Mouse (Mus musculus): ENCODE measurements around the gene Cd46. TPM values are rescaled to one million over a fixed set of nuclear protein-coding genes. Genes with fewer than 3 reads are reported as not detected.

Gene Cd46
- 2.0 and 3.2 TPM in 2 replicates for total RNA-seq (2021)
- long read RNA-seq, result 0 reads

DNA sequence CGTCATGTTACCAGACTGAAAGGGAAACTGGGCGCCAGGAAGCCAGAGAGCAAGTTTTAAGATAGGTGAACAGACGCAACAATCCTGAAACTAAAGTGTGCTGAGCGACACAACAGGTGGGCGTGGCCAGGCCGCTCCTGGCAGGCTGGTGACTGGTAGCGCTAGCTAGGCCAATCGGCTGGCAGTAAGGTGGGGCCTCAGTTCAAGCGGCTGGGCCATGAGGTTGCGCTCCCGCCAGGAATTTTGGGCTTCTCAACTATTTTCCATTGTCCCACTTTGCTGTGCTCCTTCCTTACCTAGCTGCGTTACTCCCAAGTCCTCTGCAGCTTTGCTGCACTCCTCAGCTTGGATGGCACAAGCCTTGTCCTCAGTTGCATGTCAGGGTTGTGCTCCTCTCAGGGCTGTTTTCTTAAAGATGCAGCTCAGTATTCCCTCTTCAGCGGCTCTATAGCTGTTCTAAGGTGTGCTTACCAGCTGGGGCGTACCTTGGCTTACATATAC, at the start of gene Cd46:
TSS of gene Cd46 (minus strand) at position 30 of the 501 bp plus-strand sequence.
- peak; percentile 78 for DNase-seq

DNA sequence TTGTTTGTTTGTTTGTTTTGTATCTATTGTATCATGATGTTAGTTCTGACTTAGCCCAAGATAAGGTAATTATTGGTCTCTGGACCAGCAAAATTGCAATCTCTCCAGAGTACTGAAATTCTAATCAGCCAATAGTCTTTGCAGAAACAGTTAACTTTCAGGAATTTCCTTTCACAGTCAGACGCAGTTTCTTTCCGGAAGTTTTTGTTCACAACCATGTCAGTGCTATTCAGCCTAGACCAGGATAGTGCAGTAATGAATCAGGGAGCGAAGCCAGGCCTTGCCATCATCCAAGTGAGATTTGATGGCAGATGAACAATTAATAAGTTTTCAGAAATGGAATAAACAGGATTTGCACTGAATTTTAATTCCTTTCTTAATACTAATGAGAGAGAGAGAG, 40.0 kb upstream of the Cd46 start:
- DNase-seq, result no peak

DNA sequence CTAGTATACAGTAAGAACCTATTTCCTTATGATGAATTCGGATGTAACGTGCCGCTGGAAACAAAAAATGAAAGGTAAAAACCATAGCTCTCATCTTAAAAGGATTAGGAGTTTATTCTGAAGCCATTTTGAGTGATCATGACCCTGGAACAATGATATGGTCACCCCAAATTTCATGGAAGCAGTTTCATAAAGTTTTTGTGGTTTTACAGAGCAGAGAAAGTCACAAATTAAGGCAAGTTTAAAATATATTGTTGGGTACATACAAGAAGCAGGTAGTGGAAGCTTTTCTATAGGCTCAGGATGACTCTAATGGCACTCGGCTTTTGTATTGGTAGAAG, 39.6 kb upstream of the Cd46 start:
- no peak for DNase-seq

DNA sequence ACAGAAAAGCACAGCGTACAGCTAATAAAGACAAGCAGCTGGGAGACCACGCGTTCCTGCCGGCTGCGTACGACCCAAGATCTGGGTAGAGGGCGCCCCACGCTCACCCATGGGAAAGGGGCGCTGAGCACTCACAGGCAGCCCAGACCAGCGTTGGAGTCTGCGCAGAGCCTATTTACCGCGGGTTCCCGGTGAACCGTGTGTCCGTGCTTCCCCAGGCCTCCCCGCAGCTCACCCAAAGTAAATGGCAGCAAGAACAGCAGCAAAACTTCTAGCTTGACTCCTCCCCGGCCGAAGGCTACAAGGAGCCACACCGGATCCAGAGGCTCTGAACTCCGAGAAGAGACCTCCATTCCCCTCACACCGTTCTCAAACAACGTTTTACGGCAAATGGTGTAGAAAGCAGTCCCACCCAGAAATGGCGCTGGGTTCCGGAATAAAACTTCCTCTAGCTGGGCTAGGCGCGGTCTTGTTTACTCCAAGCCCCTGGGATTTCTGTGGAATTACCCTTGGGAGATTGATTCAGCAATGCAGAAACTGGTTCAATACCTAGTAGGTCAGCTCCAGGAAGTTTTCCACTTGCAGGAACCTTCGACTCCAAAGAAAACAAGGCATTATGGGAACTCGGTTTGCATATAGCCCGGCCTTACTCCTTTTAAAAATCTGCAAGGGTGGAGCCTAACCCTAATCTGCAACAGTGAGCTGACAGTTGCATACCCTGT, 39.1 kb upstream of the Cd46 start, which contains the start of gene Cr1l:
TSS of gene Cr1l (minus strand) at position 634 of the 722 bp plus-strand sequence.
- DNase-seq, result peak; percentile 88

DNA sequence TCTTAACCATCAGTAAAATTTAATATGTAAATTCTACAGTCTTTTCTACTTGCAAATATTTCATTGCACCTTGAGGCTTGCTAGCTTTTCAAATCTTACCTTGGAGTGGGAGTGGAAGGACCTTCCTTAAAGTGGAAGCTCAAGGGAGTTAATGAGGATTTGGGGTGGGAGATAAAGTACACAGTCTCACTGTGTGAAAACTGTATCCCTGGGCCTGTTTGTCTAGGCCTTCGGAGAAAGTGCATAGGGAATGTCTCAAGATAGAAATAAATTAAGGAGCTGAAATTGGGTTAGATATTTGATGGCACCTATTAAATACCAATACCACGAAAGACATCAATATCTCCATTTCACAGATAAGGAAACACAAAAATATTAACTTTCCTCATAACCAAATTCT, 38.4 kb upstream of the Cd46 start:
- no peak for DNase-seq

DNA sequence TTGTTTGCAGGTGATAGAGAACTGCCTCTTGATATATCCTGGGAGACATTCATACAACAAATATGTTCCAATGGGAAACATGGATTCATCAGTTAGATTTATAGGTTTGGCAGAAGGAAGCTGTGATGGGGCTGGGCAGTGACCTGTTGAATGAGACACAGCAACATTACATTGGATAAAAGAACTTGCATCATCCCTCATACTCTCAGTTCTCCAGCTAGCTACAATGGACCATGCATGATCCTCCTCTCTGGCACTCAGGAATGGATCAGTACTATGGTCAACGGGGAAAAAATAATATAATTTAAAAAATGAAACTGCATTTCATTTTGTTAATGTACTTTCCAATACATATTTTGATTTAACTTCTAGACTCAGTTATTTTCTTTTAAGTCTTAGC, 37.8 kb upstream of the Cd46 start:
- no peak for DNase-seq

DNA sequence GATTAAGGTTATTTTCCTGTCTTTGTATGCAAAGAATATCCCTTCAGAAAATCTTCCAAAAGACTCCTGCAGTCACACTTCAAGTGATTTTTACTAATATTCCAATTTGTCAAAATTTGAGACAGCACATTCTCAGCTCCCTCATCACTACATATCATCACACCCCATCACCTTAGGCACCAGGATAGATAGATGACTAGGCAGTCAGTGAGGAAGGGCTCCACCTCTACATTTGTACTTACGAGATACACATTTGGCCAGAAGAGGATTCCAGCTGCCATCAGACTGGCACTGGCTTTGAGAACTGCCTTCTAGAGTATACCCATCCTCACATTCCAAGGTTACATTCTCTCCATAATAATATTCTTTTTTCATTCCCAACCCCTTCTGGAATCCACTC, 22.4 kb upstream of the Cd46 start:
- no peak for DNase-seq

DNA sequence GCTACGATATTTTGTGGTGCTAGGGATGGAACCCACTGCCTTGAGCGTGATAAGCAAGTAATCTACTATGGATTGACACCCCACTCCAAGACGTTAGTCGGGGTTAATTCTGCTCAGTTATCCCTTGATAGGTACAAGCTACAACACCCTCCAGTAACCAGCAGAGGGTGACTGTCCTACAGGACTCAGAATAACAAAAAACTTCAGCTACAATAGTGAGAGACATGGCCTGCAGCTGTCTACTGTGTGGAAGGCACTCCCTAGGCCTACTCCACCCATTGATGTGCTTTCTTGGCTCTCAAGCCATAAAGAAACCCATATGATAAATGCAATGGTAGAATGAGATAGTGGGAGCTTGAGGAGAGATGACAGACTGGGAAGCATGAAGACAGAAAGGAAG, 21.6 kb upstream of the Cd46 start:
- DNase-seq, result no peak

DNA sequence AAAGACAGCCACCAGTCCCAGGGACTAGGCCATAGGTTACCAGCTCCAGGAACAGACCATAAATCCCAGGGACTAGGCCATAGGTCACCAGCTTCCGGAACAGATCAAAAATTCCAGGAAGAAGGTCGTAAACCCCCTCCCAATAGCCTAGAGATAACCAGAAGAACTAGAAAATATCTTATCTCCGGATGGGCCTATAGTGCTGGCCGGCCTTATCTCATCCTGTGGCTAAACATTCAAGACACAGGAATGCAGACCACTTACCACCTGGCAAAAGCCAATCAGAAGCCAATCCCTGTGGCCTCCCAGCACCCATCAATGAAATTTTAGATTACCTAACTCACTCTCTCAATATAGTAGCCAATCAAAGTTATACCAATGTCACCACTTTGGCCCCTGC, 8.6 kb upstream of the Cd46 start:
- no peak for DNase-seq

DNA sequence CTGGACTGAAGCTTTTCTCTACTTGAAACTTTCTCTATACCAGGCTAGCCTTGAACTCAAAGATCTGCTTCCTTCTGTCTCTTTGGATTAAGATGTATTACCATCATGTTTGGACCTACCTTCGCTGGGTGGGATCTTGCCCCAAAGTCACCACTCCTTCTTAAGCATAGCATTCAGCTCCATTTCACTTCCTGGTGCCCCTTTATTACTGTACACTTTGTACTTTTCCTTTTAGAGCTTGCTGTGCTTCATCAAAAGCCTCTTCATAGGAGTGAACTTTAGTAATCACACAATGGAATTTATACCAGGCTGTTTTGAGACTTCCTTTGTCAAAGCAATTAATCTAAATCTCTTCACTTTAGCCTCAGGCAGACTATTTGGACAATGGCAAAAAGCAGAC, 6.0 kb upstream of the Cd46 start:
- DNase-seq, result no peak

DNA sequence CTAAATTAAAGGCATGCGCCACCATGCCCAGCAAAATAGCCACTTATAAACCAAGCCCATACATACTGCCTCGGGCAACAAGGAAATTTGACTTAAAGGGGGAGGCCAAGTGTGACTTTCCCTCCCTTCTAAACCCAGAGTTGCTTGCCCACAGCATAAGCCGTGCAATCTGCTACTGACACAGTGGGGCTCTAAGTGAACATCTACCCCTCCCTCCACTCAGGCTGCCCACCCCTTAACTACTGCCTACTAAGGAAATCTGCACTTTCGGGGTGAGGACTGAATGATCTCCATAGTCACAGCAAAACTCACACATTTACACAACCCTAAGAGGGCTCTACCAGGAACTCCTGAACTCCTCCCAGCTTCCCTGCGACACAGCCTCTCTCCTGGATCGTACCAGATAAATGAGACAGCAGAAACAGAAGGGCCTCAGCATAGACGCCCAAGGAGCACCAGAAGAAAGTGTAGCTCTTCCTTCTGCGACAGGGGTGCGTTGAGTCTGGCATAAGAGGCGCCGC, 290 bp downstream of the Cd46 start:
- DNase-seq, result no peak

DNA sequence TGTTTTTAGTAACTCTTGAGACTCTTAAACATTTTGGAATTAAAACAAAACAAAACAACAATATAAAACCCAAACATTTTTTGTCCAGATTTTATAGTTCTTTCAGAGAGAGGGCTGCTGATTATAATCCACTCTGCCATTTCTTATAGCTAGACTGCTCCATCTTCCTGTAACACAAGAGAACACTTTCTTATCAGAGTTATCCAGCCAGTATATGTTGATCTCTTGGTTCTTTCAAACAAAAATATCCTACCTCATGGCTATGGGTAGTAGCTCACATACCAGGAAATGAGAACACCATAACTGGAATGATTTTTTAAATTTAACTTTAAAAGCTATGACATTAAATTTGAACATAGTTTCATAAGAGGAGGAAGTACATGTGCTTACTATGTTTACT, 9.9 kb downstream of the Cd46 start:
- no peak for DNase-seq

DNA sequence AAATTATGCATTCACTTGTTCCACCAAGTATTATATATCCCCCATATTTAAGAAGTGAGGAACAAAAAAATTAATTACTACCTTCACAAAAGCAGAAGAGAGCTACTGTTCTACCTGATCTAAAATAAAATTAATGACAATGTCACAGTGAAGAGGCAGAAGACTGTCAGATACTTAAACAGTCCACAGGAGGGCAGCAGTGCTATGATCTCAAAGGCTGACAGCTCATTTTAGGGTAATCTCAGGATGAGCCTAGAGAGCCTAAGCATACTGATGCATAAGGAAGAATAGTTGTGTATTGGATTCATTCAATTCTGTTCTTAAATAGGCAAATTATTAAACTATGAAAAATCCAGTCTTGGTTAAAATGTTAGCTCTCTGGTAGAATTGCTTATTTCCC, 51.6 kb downstream of the Cd46 start:
- DNase-seq, result peak; percentile 16

DNA sequence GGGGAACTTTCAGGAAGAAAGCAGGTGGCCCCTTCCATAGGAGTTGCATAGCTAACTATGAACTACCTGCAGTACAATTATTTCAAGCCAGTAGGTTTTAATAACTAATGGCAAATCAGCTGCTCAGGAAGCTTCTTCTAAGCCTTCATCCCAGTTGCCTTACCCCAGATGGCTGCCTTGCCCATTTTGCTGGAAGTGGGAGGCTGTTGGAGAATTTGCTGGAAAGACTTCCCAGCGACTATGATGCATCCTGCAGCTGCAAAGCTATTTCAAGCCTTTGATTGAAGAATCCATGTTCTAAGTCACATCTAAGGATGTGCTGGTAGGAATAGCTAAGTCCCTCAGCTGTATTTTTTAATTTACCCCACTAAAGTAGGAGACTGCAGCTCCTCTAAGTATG, 53.7 kb downstream of the Cd46 start:
- no peak for DNase-seq

DNA sequence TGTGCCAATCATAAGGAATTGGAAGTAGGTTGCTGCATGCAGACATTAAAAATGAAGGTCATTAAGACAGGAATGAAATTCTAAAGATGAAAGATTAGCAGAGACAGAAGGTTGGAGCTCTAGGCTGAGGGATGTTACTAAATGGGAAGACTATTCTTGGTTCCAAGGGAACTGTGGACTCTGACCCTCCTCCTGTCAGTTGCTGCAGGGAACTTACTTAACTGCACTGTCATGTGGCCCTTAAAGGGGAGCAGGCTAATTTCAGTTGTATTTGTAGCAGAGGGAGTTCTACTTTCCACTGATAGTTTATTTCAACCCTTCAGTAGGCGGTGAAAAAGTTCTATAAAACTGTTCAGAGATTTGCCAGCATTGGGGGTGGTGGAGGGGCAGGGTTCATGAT, 54.1 kb downstream of the Cd46 start:
- DNase-seq, result no peak

DNA sequence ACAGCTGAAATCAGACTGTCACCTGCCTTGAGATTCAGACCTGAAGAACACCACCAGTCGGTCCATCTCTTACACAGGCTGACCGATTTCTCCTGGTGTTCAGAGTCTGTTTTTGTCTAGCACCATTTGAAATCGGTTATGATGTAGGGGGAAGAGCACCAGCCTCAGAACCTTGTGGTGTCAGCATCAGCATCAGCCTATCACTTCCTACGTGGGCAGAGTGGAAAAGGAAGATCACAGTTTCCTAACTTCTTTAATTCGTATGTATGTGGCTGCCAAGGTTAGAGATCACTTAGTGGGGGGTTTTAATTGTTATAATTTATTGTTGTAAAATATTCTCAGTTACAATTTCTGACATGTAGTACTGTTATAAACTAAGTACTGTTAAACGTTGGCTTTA, 54.6 kb downstream of the Cd46 start:
- no peak for DNase-seq

DNA sequence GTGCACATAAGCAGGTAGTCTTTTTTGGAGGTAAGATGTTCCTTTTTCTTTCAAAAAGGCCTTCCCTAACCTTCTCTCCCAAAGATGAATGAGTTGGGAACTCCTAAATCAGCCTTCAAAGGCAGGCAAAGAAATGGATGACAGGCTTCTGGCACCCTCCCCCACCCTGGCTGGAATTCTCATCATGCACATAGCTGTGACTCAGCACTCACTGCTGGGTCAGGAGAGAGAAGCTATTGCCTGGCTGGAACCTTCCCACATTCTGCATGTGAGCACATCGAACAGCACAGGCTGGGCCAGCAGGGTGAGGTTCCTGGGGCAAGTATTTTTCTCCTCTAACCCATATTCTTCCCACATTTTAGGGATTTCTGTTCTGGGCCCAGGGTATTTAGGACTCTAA, 58.1 kb downstream of the Cd46 start:
- DNase-seq, result peak; percentile 73

DNA sequence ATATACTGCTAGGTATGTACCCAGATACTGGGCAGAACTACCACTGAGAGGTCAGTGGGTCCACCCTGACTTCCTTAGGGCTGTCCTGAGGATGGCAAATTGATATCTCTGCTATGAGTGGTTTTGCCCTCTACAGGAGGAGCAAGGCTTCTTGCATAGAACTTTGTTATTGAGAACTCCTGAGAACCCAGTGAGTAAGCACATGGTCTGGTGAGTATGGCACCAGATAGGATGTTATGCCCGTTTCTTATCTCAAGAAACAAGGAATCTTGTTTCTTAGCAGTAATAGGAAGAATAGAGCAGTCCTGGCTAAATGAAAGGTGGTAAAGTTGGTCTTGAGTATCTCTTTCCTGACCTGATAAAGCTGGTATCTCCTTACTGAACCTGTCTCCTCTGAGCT, 59.3 kb downstream of the Cd46 start:
- DNase-seq, result no peak

DNA sequence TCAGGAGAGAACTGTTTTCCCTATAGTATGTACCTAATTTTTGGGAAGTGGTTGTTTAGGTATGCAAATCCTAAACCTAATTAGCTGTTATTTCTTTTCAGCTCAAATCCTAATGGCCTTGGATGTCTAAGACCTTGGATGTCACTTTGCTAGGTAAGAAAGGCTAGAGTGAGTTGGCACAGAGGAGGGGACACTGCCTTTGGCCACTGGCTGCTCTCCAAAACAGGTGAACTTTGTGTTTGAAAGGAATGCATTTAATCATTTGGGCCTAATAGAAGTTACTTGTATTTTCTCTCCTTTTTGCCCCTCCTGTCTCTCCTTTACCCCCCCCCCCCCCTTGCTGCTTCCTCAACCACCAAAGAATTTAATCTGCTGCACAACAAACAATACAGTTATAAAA, 60.3 kb downstream of the Cd46 start:
- DNase-seq, result no peak

DNA sequence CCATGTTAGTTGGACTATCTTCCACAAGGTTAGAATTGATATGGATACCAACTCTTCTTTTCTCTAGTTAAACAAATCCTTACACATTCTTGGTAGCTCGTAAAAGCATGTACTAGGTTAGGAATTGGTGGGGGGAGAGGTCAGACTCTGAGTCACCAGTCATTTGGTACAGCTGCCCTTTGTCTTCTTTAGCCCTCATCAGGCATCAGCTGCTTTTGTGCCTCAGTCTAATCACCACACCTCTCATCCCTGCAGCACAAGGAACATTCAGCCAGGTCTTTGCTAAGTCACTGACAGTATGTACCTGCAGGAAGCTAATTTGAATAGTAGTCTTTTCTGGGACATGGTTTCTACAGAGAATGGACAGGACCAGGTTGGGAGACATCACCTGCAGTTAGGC, 64.5 kb downstream of the Cd46 start:
- no peak for DNase-seq

DNA sequence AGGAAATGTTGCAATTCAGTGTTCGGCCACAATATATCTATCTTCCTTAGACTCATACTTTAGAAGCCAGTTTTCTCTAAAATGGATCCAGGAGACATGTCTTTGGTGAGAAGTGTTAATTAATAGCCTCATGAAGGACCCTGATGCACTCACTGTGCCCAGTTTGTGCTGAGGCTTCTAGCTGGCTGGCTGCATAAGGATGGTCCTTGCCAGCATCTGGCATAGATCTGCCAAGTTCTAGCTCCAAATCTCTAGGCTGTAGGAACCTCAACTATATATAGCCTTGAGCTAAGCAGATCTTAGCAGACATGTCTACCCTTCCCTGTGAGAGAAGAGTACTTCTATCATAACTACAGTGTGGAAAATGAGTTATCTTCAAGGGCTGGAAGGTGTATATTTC, 68.2 kb downstream of the Cd46 start:
- DNase-seq, result no peak

DNA sequence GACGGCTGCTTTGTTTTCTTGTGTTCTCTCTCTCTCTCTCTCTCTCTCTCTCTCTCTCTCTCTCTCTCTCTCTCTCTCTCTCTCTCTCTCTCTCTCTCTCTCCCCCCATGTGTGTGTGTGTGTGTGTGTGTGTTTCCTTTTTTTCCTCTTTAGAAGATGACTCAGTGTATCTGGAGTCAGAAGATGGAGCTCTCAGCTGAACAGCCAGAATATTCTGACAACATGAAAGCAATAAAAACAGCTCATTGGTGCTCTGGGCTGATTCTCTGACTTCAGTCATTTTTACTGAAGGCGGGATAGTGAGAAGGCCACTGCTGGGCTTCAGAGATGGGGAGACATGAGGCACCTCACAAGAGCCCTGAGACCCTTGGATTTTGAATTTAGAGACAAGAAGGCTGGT, 70.2 kb downstream of the Cd46 start:
- no peak for DNase-seq

DNA sequence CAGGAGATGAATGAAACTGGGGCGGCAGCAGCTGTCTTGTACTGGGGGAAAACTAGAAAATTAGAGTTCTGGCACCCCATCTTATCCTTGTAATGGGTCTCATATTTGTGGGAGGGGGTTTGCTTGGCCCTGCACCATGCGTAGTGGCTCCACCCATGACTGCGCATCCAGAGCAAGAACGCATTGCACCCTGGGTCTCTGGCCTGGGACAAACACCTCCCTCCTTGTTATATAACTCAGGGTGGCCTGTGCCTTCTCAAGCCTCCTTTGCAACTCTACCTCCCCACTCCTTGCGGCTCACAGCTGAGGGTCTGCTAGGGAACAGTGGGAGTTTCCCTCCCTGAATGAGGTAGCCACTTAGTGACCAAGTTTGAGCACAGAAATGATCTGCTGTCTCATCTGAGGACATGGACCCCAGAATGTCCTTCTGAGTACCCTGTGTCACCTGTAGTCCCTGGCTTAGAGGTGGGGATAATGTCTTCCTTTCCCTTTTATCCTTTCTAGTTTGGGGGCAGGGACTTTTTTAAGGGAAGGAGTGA, 72.9 kb downstream of the Cd46 start:
- DNase-seq, result no peak

Measured in adrenal gland, postnatal 25 days (tissue).